Mouse (Mus musculus) ES-Bruce4 (cell line): ENCODE measurements around the gene Calm4. TPM values are rescaled to one million over a fixed set of nuclear protein-coding genes. Genes with fewer than 3 reads are reported as not detected.

Experiments
- H3K27ac ChIP-seq: 2 replicates; pipeline ENCODE4 v1.5.1; 2012; ENCODE audit warnings: low read length, inconsistent platforms; ENCODE audit not compliant: insufficient read depth
- H3K27me3 ChIP-seq: 2 replicates; pipeline ENCODE4 v1.6.1; 2012; ENCODE audit warnings: mild to moderate bottlenecking, low read length, inconsistent platforms; ENCODE audit not compliant: control insufficient read depth, poor library complexity, insufficient read depth, severe bottlenecking
- H3K36me3 ChIP-seq: 2 replicates; pipeline ENCODE4 v1.6.1; 2012; ENCODE audit warnings: inconsistent platforms, mild to moderate bottlenecking, low read length, moderate library complexity; ENCODE audit not compliant: control insufficient read depth, poor library complexity, insufficient read depth, severe bottlenecking
- H3K4me1 ChIP-seq: one replicate; pipeline ENCODE4 v1.8.1; 2011; ENCODE audit warnings: low read length; ENCODE audit not compliant: control insufficient read depth, insufficient read depth
- H3K4me3 ChIP-seq: 2 replicates; pipeline ENCODE4 v1.5.1; 2011; ENCODE audit warnings: low read depth, mild to moderate bottlenecking, low read length
- H3K9ac ChIP-seq: 2 replicates; pipeline ENCODE4 v1.6.1; 2012; ENCODE audit warnings: low read depth, mild to moderate bottlenecking, inconsistent platforms; ENCODE audit not compliant: poor library complexity, severe bottlenecking
- H3K9me3 ChIP-seq: replicated peaks from 2 replicates; pipeline ENCODE4 v1.6.1; 2012; ENCODE audit warnings: mild to moderate bottlenecking, low read length, inconsistent platforms; ENCODE audit not compliant: control insufficient read depth, poor library complexity, insufficient read depth, severe bottlenecking
- CTCF ChIP-seq: IDR thresholded peaks from one replicate; pipeline ENCODE4 v1.8.1; 2011; ENCODE audit warnings: low read depth, low read length
- EP300 ChIP-seq: IDR thresholded peaks from 2 replicates; pipeline ENCODE4 v1.6.1; 2011; ENCODE audit warnings: low read depth, low read length; ENCODE audit not compliant: insufficient read depth
- POLR2A ChIP-seq: IDR thresholded peaks from one replicate; pipeline ENCODE4 v1.8.1; 2011; ENCODE audit warnings: low read length; ENCODE audit not compliant: insufficient read depth
- polyA plus RNA-seq: library from polyadenylated mRNA; stranded (reverse); fragments of >200 nt; gene quantifications from 2 replicates; pipeline ENCODE4 v1.2.4, GENCODE M21; 2011; ENCODE audit warnings: low read depth; ENCODE audit not compliant: missing spikeins, insufficient read depth, insufficient read length

The Calm4 gene
- polyA plus RNA-seq, 1 experiment: not detected

- Histone ChIP-seq H3K9ac (no peak overlapping the region), H3K4me3 (no peak overlapping the region), H3K27me3 (no peaks in the 10 kb centered on the region), H3K27ac (no peak overlapping the region), H3K36me3 (no peaks in the 10 kb centered on the region), H3K4me1 (no peaks in the 10 kb centered on the region), H3K9me3 (no peaks in the 10 kb centered on the region)
- TF ChIP-seq EP300: no peak
- TF ChIP-seq CTCF: no peak
- no peak for TF ChIP-seq POLR2A
These were observed 32.4 kb upstream of the Calm4 start for GRCm38 (mm10) chr13:3805132-3805531.

GRCm38 (mm10) chr13:3805638-3806037 is 31.9 kb upstream of the Calm4 start:
- Histone ChIP-seq H3K4me3 (no peak overlapping the region), H3K9me3 (no peaks in the 10 kb centered on the region; the same call in 1 of the 2 replicates), H3K36me3 (no peaks in the 10 kb centered on the region), H3K27me3 (no peaks in the 10 kb centered on the region), H3K27ac (no peak overlapping the region), H3K9ac (no peak overlapping the region), H3K4me1 (no peaks in the 10 kb centered on the region)
- no peak for TF ChIP-seq POLR2A
- TF ChIP-seq EP300: no peak
- TF ChIP-seq CTCF: no peak

- no peak for TF ChIP-seq CTCF
- TF ChIP-seq EP300: no peak
- no peak for TF ChIP-seq POLR2A
- no peaks in the 10 kb centered on the region for H3K27me3 ChIP-seq
- H3K27ac ChIP-seq: no peak overlapping the region
- no peak overlapping the region for H3K9ac ChIP-seq
- no peaks in the 10 kb centered on the region for H3K4me1 ChIP-seq
- H3K4me3 ChIP-seq: no peak overlapping the region
- H3K9me3 ChIP-seq: no peaks in the 10 kb centered on the region; the same call in 1 of the 2 replicates
- H3K36me3 ChIP-seq: no peaks in the 10 kb centered on the region
These were observed 30.3 kb upstream of the Calm4 start for GRCm38 (mm10) chr13:3807131-3807827.

GRCm38 (mm10) chr13:3818012-3818739 is 19.4 kb upstream of the Calm4 start:
- TF ChIP-seq CTCF (no peak), EP300 (no peak), POLR2A (no peak)
- Histone ChIP-seq H3K9ac (no peak overlapping the region), H3K4me1 (no peaks in the 10 kb centered on the region), H3K27me3 (no peaks in the 10 kb centered on the region), H3K9me3 (no peaks in the 10 kb centered on the region), H3K27ac (no peak overlapping the region), H3K4me3 (no peak overlapping the region), H3K36me3 (no peaks in the 10 kb centered on the region)

- Histone ChIP-seq H3K9ac (no peak overlapping the region), H3K27ac (no peak overlapping the region), H3K9me3 (no peaks in the 10 kb centered on the region), H3K36me3 (no peaks in the 10 kb centered on the region), H3K27me3 (no peaks in the 10 kb centered on the region), H3K4me3 (no peak overlapping the region), H3K4me1 (no peaks in the 10 kb centered on the region)
- TF ChIP-seq POLR2A (no peak), CTCF (no peak), EP300 (no peak)
These were observed 18.8 kb upstream of the Calm4 start for GRCm38 (mm10) chr13:3818740-3819076.

- Histone ChIP-seq H3K9ac (no peak overlapping the region), H3K9me3 (no peaks in the 10 kb centered on the region), H3K4me1 (no peaks in the 10 kb centered on the region), H3K27ac (no peak overlapping the region), H3K36me3 (no peaks in the 10 kb centered on the region), H3K4me3 (no peak overlapping the region), H3K27me3 (no peaks in the 10 kb centered on the region)
- no peak for TF ChIP-seq CTCF
- no peak for TF ChIP-seq POLR2A
- TF ChIP-seq EP300: no peak
These were observed 15.5 kb upstream of the Calm4 start for GRCm38 (mm10) chr13:3822105-3822504.
